Mouse (Mus musculus): ENCODE measurements at regions not wholly inside any gene's neighbourhood (a gene's known extent, or its start where the extent isn't known, plus 50 kb on each side); places are given as distances from the start of the nearest gene placed in this dataset.

DNA sequence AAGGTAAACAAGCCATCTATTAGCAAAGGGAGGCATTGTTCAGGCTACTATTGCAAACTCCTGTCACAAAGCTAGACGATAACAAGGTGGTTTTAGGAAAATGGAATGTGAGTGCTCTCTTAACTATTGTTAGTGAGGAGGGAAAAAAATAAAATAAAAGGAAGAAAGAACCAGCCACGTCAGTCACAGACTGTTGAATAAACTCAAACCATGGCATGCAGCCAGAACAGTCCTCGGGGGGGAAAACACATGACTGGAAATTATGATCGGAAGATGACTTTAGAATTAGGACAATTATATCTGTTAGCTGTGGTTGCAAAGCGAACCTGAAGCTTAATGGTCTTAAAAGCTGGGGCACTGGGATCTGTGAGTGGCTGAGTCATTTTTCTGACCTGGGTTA lies 524.1 kb downstream of the Tbc1d22a start:
- no peak for TF ChIP-seq GATA1 (IDR thresholded peaks at IDR 0.05; ENCODE audit: borderline replicate concordance, low read length)
- TF ChIP-seq FLI1 (IDR thresholded peaks at IDR 0.05; ENCODE audit: low read length) = no peak
